Mouse (Mus musculus): ENCODE data around the gene Pstk. TPM values are rescaled to one million over a fixed set of nuclear protein-coding genes. Genes with fewer than 3 reads are reported as not detected.

The Pstk gene
- polyA plus RNA-seq (2012; rRNA removed), result 61.4 and 76.9 TPM in 2 replicates

GRCm38 (mm10) chr7:131370648-131371469, at the start of gene Pstk:
Pstk (plus strand) TSS chr7:131371141.

GRCm38 (mm10) chr7:131322192-131322591, 48.7 kb upstream of the Pstk start, which contains the start of gene Cuzd1:
Cuzd1 (minus strand) TSS chr7:131322292.

GRCm38 (mm10) chr7:131329416-131329815, 41.5 kb upstream of the Pstk start, which contains the start of gene Fam24b:
Fam24b (minus strand) TSS chr7:131329516.

GRCm38 (mm10) chr7:131333564-131333963, 37.4 kb upstream of the Pstk start, which contains the start of gene Fam24a:
Fam24a (plus strand) TSS chr7:131333864.

GRCm38 (mm10) chr7:131362615-131363300, 8.2 kb upstream of the Pstk start, which contains the start of gene 2310057M21Rik:
2310057M21Rik (minus strand) TSS chr7:131362759.

GRCm38 (mm10) chr7:131410416-131411058, 39.6 kb downstream of the Pstk start, which contains the start of the genes Ikzf5 and Acadsb:
Ikzf5 (minus strand) TSS chr7:131410521.
Acadsb (plus strand) TSS chr7:131410601.

Other genes with a start within 250 kb of the Pstk start
- gene 4933402N03Rik, start 224.8 kb upstream of the Pstk start, polyA plus RNA-seq (2012; rRNA removed), result not detected in 2 replicates
- gene 5430419D17Rik, start 196.7 kb upstream of the Pstk start, polyA plus RNA-seq (2012; rRNA removed), result 0.12 TPM in 1 of 2 replicates, not detected in the other
- gene Cuzd1, start 48.8 kb upstream of the Pstk start, polyA plus RNA-seq (2012; rRNA removed), result 5.2 TPM in 1 of 2 replicates, not detected in the other
- gene Fam24b, start 41.6 kb upstream of the Pstk start, polyA plus RNA-seq (2012; rRNA removed), result not detected in 2 replicates
- not detected in 2 replicates for gene Fam24a, start 37.3 kb upstream of the Pstk start, polyA plus RNA-seq (2012; rRNA removed)
- 1.7 and 2.5 TPM in 2 replicates for gene 2310057M21Rik, start 8.4 kb upstream of the Pstk start, polyA plus RNA-seq (2012; rRNA removed)
- 6.4 and 7.0 TPM in 2 replicates for gene Ikzf5, start 39.4 kb downstream of the Pstk start, polyA plus RNA-seq (2012; rRNA removed)
- gene Acadsb, start 39.5 kb downstream of the Pstk start, polyA plus RNA-seq (2012; rRNA removed), result 2.7 and 3.2 TPM in 2 replicates
- 4.1 and 4.6 TPM in 2 replicates for gene Hmx3, start 171.7 kb downstream of the Pstk start, polyA plus RNA-seq (2012; rRNA removed)
- gene Hmx2, start 177.6 kb downstream of the Pstk start, polyA plus RNA-seq (2012; rRNA removed), result 1.1 TPM in 2 replicates
- 44.6 and 47.3 TPM in 2 replicates for gene Bub3, start 189.1 kb downstream of the Pstk start, polyA plus RNA-seq (2012; rRNA removed)

All from colon, adult 2 months (tissue).